9 mouse cellular contexts compared by ENCODE assay signal in genomic region chr4:82691126-82692008, GRCm38 (mm10). TPM values are rescaled to one million over a fixed set of nuclear protein-coding genes. Genes with fewer than 3 reads are reported as not detected.
DNase-seq lines count a peak whose midpoint lies in the region; ATAC-seq and TF ChIP-seq lines count a peak whose summit lies in the region.
"Had no signal": no experiment of that assay in that cellular context is flagged by ENCODE, and none has a peak within 500 bp of the region (broad histone marks: within the 10 kb centered on the region; RNA-seq: fewer than 3 reads in every experiment).

No protein-coding gene starts in this region.

- TF ChIP-seq CTCF in hindbrain, postnatal 0 days (IDR thresholded peaks at IDR 0.05; ENCODE audit: low read depth) = no peak
- TF ChIP-seq CTCF in kidney, adult 2 months (conservative IDR thresholded peaks at IDR 0.05; ENCODE audit: insufficient read depth, insufficient read length, low read depth, low read length) = no peak

- no peak overlapping the region for H3K4me2 ChIP-seq in hindbrain, embryonic 11.5 days (replicated peaks; ENCODE audit: low read depth, low read length)
- no peak overlapping the region for H3K4me2 ChIP-seq in hindbrain, postnatal 0 days (ENCODE audit: low read depth, low read length)
- H3K4me2 ChIP-seq in embryonic facial prominence, embryonic 15.5 days (replicated peaks) = no peak overlapping the region

- no peak for DNase-seq in hindbrain, embryonic 11.5 days (ENCODE audit: low spot score)
- DNase-seq in hindbrain, postnatal 0 days (ENCODE audit: low spot score) = no peak
- peak; percentile 54 for DNase-seq in kidney, adult 2 months
- DNase-seq in lung, postnatal 4 days = peak; percentile 28 to 65
- no peak for DNase-seq in spleen, postnatal 10 days (ENCODE audit: low spot score in 2 of 2)
- DNase-seq in frontal cortex, postnatal 10 days (ENCODE audit: low spot score in 2 of 2) = no peak
- no peak for DNase-seq in gastrocnemius, postnatal 25 days
- DNase-seq: adrenal gland, postnatal 36 days had no signal

- H3K9ac ChIP-seq in hindbrain, embryonic 11.5 days (ENCODE audit: low read depth, low read length) = no peak overlapping the region
- no peak overlapping the region for H3K9ac ChIP-seq in hindbrain, postnatal 0 days (replicated peaks; ENCODE audit: low read length)
- no peak overlapping the region for H3K9ac ChIP-seq in embryonic facial prominence, embryonic 15.5 days

- H3K4me3 ChIP-seq in hindbrain, embryonic 11.5 days (ENCODE audit: low read depth, low read length) = no peak overlapping the region
- H3K4me3 ChIP-seq in hindbrain, postnatal 0 days (ENCODE audit: low read length) = no peak overlapping the region
- H3K4me3 ChIP-seq in embryonic facial prominence, embryonic 15.5 days (replicated peaks) = no peak overlapping the region
- no peak overlapping the region for H3K4me3 ChIP-seq in kidney, adult 2 months (ENCODE audit: insufficient read depth, low read depth, low read length)

- WGBS in hindbrain, embryonic 11.5 days = 57% methylated on average over 4 of the region's 4 CpGs
- WGBS in hindbrain, postnatal 0 days = 37% methylated on average over 4 of the region's 4 CpGs
- 21% methylated on average over 4 of the region's 4 CpGs for WGBS in embryonic facial prominence, embryonic 15.5 days
- 50% methylated on average over 4 of the region's 4 CpGs for whole genome bisulfite sequencing in kidney, adult 2 months

- no peaks in the 10 kb centered on the region for H3K36me3 ChIP-seq in hindbrain, embryonic 11.5 days (ENCODE audit: control insufficient read depth, insufficient read depth, low read length)
- no peaks in the 10 kb centered on the region for H3K36me3 ChIP-seq in hindbrain, postnatal 0 days (ENCODE audit: insufficient read depth, low read length)
- no peaks in the 10 kb centered on the region for H3K36me3 ChIP-seq in embryonic facial prominence, embryonic 15.5 days
- H3K36me3 ChIP-seq in kidney, adult 2 months (ENCODE audit: control insufficient read depth, insufficient read depth, low read length) = no peaks in the 10 kb centered on the region

- 0 out of 2 replicates have a peak, but pooled peaks cover 2% of the 10 kb centered on the region for H3K4me1 ChIP-seq in hindbrain, embryonic 11.5 days (replicated peaks; ENCODE audit: control insufficient read depth, insufficient read depth, low read length)
- peaks cover 3% of the 10 kb centered on the region; the same call in 1 of the 2 replicates for H3K4me1 ChIP-seq in hindbrain, postnatal 0 days (ENCODE audit: insufficient read depth, low read length)
- H3K4me1 ChIP-seq in embryonic facial prominence, embryonic 15.5 days = peaks cover 45% of the 10 kb centered on the region
- no peaks in the 10 kb centered on the region for H3K4me1 ChIP-seq in kidney, adult 2 months (ENCODE audit: control insufficient read depth, insufficient read depth, low read length)

- no peaks in the 10 kb centered on the region for H3K9me3 ChIP-seq in hindbrain, embryonic 11.5 days (ENCODE audit: control insufficient read depth, low read length)
- H3K9me3 ChIP-seq in hindbrain, postnatal 0 days (ENCODE audit: low read length) = no peaks in the 10 kb centered on the region
- no peaks in the 10 kb centered on the region for H3K9me3 ChIP-seq in embryonic facial prominence, embryonic 15.5 days (replicated peaks)

- H3K27me3 ChIP-seq in hindbrain, embryonic 11.5 days (ENCODE audit: control insufficient read depth, insufficient read depth, low read length) = no peaks in the 10 kb centered on the region
- H3K27me3 ChIP-seq in hindbrain, postnatal 0 days (ENCODE audit: insufficient read depth, low read length) = no peaks in the 10 kb centered on the region
- H3K27me3 ChIP-seq in embryonic facial prominence, embryonic 15.5 days = no peaks in the 10 kb centered on the region
- H3K27me3 ChIP-seq in kidney, adult 2 months (replicated peaks; ENCODE audit: control insufficient read depth, insufficient read depth, low read length) = no peaks in the 10 kb centered on the region; the same call in 1 of the 2 replicates

- no peak for TF ChIP-seq POLR2A in kidney, adult 2 months (IDR thresholded peaks at IDR 0.05; ENCODE audit: low read depth, low read length)

- H3K27ac ChIP-seq in hindbrain, embryonic 11.5 days (ENCODE audit: low read depth, low read length) = peak overlapping the region; percentile 45; the same call in 1 of the 2 replicates
- H3K27ac ChIP-seq in hindbrain, postnatal 0 days = no peak overlapping the region
- H3K27ac ChIP-seq in embryonic facial prominence, embryonic 15.5 days (replicated peaks) = peak overlapping the region; percentile 44; the same call in 1 of the 2 replicates
- H3K27ac ChIP-seq in kidney, adult 2 months (ENCODE audit: insufficient read depth, low read depth, low read length) = no peak overlapping the region

- ATAC-seq in hindbrain, embryonic 11.5 days (ENCODE audit: low FRiP score) = peak; percentile 36; the same call in 1 of the 2 replicates
- no peak for ATAC-seq in hindbrain, postnatal 0 days
- ATAC-seq in embryonic facial prominence, embryonic 15.5 days (ENCODE audit: insufficient number of reproducible peaks, low FRiP score, low TSS enrichment, low read depth) = peak; percentile 35; the same call in 1 of the 2 replicates

RNA-seq across cellular contexts. Expression of gene Nfib, which starts 14.2 kb away (rescaled TPM):
- polyA plus RNA-seq in hindbrain, embryonic 11.5 days (2014; fragmentation: Nextera tagmentation; extraction: Ambion mirVana) = 28.6 and 38.6 TPM in 2 replicates
- total RNA-seq in hindbrain, postnatal 0 days (2014; rRNA removed) = 91.5 and 112 TPM in 2 replicates
- polyA plus RNA-seq in hindbrain, postnatal 0 days (2015; fragmentation: Nextera tagmentation; extraction: Ambion mirVana) = 69.8 and 73.3 TPM in 2 replicates
- 85.7 and 89.2 TPM in 2 replicates for polyA plus RNA-seq in embryonic facial prominence, embryonic 15.5 days (2015; fragmentation: Nextera tagmentation; extraction: Ambion mirVana)
- 15.6 and 17.6 TPM in 2 replicates for polyA plus RNA-seq in kidney, adult 2 months (2012; rRNA removed)
- 10 to 100 TPM; 79.0 to 82.1 TPM for total RNA-seq in gastrocnemius, postnatal 25 days (2021)

Comparison
In these comparisons a context has a peak if more than half of its experiments do, and no peak if none do; other contexts are left out.
1. H3K27ac ChIP-seq: peak in hindbrain, embryonic 11.5 days (single experiment) and embryonic facial prominence, embryonic 15.5 days (single experiment); none in hindbrain, postnatal 0 days (single experiment) and kidney, adult 2 months (single experiment).
2. DNase-seq: peak in kidney, adult 2 months (single experiment) and lung, postnatal 4 days (2 of 2); none in hindbrain, embryonic 11.5 days (single experiment), hindbrain, postnatal 0 days (single experiment), spleen, postnatal 10 days (0 of 2), frontal cortex, postnatal 10 days (0 of 2) and gastrocnemius, postnatal 25 days (single experiment).